Mouse (Mus musculus): ENCODE measurements around the gene Kdelc1.
A peak's percentile ranks its signal among the peaks of the same experiment; 100 is the strongest.

Gene Kdelc1

DNA sequence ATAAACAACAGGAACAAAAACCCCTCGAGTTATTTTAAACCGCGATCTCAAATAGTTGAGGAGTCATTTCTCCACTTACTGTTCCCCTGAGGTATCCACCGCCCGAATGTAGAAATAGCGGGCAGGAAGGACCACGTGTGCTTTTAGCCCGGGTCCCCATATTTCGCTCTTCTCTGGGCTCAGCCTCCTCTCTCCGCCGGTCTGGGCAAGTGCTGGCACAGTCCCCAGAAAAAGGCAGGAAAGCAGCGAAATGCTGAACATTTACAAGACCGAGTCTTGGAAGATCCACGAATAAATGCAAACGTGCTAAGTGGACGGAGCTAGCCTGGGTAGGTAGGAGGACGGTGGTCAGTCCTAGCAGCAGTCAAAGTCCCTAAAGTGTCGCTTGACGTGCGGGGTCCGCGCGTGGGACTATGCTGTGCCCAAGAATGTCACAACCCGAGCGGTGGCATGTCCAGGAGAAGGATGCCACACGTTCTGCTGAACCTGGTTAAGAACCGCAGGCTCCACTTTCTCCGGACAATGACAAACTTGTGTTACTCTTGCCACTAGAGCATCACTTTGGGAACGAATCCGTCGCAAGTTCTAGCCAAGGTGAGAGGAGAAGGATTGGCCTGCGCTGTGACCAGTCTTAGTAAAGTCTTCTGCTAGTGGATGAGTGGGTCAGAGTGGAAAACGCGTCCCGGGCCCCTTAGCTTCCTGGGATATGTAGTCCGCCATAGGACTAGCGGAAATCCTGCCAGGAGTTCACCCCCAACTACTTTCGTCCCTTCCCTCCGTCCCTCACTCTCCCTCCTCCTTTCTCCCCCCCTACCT is at the start of gene Kdelc1, which contains the start of gene Bivm:
Gene Kdelc1, minus strand, starts transcription at position 570 of the 816 bp plus-strand sequence.
Gene Bivm, plus strand, starts transcription at position 719 of the 816 bp plus-strand sequence.
- DNase-seq, result peak; percentile 85 to 94

DNA sequence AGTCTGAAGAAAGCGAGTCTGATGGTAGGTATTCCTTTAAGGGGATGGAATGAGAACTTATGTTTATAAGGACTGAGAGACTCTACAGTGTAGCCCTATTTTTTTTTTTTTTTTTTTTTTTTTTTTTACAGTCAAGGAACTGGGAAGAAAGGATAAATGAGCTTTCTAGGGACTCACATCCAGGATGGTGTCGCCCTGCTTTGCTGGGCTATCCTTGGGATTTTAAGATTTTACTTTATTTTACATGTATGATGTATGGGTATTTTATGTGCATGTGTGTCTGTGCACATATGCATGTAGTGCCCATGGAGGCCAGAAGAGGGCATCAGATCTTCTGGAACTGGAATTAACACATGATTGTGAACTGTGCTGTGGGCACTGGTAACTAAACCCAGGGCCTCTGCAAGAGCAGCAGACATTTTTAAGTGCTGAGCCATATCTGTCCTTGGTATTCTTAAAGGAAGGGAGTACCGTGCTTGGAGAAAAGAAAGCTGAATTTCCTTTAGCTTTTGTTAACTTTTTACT is 49.3 kb upstream of the Kdelc1 start:
- DNase-seq, result no peak

GRCm38 (mm10) chr1:44162389-44162788 is 43.8 kb upstream of the Kdelc1 start:
- no peak for DNase-seq

DNA sequence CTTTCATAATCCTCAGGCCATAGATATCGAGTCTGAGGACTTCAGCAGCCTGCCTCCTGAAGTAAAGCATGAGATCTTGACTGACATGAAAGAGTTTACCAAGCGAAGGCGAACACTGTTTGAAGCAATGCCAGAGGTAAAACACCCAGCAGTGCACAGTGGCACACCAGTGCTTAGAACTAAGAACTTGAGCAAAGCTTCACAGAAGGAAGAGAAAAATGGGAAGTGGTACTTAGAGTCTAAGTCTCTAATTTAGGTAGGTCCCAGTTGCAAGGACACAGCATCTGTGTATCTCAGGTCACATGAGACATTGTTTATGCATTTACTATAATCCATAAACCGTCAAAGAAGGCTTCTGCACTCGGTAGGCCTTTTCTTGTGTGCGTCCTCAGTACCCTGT is 43.2 kb upstream of the Kdelc1 start:
- no peak for DNase-seq

DNA sequence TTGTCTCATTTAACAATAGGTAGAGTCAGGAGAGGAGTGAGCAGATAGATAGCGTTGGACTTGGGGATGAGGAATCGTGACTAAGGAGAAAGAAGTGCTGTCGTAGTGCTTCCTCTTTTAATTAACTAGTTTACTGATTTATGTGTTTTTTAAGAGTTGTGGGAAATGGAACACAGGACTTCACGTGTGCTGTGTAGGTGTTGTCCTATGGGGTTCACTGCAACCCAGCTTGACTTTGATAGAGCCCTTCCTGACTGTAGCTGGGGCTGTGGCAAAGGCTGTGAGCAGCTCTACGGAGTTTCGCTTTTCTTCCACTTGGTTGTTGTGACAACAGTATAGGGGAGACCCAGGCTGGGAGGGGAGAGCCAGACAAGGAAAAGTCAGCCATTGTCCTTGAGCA is 39.7 kb upstream of the Kdelc1 start:
- DNase-seq, result no peak

DNA sequence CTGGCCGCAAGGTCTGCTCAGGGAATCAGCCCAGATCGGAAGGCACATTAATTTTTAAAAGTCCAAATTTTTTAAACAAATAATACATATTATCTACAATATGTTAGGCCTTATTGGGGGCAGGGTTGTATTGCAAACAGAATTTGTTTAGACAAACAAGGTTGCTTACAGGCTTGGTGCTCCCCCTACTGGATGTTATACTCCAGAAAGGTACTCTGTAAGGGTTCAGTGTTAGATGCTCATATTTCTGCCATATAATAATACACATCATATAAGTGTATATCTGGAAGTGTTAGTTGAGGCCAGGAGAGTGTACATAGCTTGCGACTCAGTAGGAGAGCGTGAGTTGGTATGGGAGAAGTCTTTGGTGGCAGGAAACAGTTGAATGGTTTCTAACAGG is 36.7 kb upstream of the Kdelc1 start:
- DNase-seq, result peak in 1 of 2 experiments; percentile 10

DNA sequence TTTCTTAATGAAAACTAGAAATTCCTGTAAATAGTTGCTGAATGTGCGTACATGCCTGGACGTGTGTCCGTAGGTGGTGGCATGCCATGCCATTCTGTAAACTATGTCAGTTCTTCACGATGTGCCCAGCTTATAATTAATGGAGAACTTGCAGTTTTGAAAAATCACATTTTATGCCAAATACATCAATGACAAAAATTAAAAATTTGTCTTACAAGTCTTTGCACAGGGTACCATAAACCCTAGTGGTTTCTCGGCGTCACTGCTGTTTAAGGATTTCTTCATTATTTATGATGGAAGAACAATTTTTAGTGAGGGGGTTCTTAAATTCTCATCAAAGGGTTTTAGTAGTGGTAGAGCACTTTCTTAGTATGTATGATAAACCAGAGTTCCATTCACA is 30.1 kb upstream of the Kdelc1 start:
- no peak for DNase-seq

DNA sequence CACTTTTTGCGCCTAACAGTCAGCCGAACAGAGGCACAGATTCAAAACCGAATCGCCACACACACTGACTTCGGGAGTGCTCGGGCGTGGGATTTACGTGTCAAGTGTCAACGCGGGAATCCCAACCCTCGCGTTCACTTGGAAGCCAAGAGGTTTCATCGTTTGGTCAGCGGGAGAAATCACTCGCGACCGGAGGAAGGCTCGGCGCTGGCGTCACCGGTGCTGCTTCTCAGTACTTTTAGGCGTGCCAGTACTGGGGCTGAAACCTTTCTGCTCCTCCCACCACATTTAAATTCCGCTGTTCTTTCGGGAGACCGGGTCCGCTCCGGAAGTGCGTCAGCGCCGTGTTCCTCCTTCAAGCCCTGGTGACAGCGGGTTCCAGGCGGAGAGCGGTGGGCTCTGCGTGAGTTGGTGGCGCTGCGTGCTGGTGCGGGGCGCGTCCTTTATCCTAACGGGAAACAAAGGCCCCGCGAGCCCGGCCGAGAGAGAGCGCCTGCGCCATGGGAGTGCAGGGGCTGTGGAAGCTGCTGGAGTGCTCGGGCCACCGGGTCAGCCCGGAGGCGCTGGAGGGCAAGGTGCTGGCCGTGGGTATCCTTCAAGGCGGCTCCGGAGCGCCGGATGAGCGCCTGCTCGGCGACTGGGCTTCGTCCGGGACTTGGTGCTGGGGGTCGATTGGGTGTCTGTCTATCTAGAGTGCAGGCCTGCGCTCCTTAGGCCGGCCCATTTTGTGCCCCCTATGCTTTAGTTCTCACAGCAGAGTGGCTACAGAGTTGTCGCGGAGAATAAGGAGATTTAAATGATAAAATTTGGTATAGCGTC is 29.2 kb upstream of the Kdelc1 start, which contains the start of gene Ercc5:
Gene Ercc5, plus strand, starts transcription at position 182 of the 819 bp plus-strand sequence.
- DNase-seq, result peak; percentile 85 to 86

DNA sequence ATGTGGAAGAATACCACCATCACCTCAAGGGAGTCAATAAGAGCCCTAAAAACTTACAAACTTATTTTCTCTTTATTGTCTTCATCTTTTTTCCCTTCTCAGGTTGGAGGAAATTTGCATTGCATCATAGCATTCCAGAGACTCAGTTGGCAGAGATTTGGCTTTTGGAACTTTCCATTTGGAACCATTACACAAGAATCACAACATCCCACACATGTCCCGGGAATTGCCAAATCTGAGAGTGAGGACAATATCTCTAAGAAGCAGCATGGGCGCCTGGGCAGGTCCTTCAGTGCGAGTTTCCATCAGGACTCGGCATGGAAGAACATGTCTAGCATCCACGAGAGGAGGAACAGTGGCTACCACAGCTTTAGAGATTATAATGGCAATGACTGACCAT is 24.1 kb upstream of the Kdelc1 start:
- no peak for DNase-seq

DNA sequence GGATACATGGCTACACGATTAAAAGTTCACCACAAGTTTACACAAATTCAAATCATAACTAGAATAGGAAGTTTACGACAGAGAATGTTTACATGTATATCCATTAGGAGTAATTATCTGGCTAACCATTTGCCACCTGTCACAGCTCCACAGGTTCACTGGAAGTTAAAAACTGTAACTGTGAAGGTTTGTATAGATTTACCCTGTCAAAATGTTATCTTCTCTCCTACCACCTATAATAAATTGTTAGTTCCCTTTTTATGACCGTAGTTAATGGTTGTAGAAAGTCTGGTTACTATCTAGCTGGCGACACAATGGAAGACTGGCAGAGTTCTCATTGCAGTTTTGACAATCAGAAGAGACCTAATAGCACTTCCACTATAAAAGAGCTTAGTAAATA is 21.6 kb upstream of the Kdelc1 start:
- no peak for DNase-seq

- no peak for DNase-seq
These were observed 11.4 kb upstream of the Kdelc1 start for GRCm38 (mm10) chr1:44129929-44130581.

GRCm38 (mm10) chr1:44125590-44125989 is 7.0 kb upstream of the Kdelc1 start:
- DNase-seq, result no peak

DNA sequence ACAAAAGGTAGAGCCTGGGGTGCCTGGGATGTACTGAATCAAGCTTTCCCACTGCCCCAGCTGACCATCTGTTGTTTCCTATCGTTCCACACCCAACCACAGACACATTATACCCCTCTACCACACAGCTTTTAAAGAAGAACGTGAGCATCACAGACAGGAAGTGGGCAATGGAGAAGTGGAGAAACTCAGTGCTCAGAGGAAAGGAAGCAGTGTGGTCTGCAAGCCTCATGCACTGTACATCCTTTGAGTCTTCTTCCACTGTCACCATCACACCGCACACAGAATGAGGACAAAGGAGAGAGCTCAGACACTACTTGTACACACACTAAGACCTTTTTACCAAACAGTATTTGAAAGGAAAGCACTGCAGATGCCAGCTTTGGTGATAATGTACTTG is 3.6 kb upstream of the Kdelc1 start:
- no peak for DNase-seq

GRCm38 (mm10) chr1:44120074-44120406 is 1.4 kb upstream of the Kdelc1 start:
- DNase-seq, result no peak

DNA sequence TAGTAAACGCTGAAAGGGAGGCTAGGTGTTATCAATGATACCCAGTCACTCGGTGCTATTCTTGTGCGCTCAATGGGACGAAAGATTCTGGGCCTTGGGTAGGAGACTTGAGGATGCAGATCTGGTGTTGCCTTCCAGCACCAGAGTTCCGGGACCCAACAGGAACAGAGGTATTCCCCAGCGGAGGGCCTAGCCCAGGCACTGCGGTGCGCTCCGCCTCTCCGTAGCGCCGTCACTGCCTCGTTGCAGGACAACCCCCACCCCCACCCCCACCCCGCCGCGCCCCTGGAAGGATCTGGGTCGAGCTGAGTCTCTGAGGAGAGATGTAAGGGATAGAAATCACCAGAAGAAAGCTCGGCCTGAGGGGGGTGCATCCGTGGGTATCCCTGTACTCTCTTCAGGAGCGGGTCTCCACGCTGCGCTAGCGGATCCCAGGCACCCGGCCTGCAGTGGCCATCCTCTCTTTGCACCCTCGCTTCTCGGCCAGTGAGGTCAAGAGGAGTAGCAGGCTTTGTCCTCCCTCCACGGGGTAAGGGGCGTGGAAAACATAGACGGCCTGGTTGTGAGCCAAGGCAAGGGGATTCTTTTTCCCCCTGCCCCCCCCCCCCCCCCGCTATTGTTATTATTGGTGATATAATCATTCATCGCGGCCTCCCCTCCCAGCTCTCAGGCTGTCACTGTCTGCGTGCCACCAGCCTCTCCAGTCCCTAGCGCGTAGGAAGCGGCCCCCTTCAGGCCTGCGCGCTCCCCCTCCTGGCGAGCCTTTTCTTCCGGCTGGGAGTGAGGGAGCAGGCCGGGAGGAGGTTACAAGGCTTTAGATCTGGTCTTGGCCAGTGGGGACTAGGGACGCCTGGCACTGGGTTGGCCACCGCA is 829 bp upstream of the Kdelc1 start:
- DNase-seq, result peak; percentile 84 to 87

- DNase-seq, result no peak
These were observed 1.0 kb downstream of the Kdelc1 start for GRCm38 (mm10) chr1:44117571-44117970.

GRCm38 (mm10) chr1:44102939-44103338 is 15.7 kb downstream of the Kdelc1 start:
- DNase-seq, result peak in 1 of 2 experiments; percentile 15

GRCm38 (mm10) chr1:44102259-44102717 is 16.3 kb downstream of the Kdelc1 start, which contains the start of gene Tex30:
Gene Tex30 (minus strand): TSS chr1:44102441.
- peak; percentile 95 for DNase-seq

GRCm38 (mm10) chr1:44101448-44102225 is 17.0 kb downstream of the Kdelc1 start:
- DNase-seq, result peak; percentile 24 to 40

DNA sequence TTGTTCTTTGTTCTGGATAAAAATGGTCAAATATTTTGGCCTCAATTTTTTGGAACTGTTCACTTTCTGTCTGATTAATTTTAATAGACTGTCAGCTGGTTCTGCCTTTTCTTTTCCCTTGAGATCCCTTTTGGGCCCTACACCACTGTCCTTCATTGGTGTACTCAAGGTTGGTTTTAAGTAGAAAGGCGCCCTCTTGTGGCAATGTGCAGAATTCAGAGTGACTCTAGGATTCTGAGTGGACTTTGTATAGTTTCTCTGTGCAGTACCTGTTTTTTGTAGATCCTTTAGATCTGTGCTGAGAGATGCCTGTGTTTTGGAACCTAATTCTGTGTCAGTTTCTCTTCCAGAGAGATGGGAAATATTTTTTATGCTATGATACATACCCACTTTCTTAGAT is 54.0 kb downstream of the Kdelc1 start:
- DNase-seq, result peak; percentile 19 to 23

GRCm38 (mm10) chr1:44063439-44063838 is 55.2 kb downstream of the Kdelc1 start:
- DNase-seq, result no peak

Measured in cerebellum, adult 18-20 months (tissue).